Mouse (Mus musculus) heart, postnatal 0 days (tissue): Measurements from ENCODE around the gene Olfr251.

Source experiments
- CTCF ChIP-seq: IDR thresholded peaks from 2 replicates; pipeline ENCODE4 v1.5.1; 2016; ENCODE audit warnings: antibody characterized with exemption, control low read depth, low read depth
- EP300 ChIP-seq: IDR thresholded peaks from 2 replicates; pipeline ENCODE4 v1.6.1; 2016; ENCODE audit warnings: antibody characterized with exemption, low read depth

- no peak for TF ChIP-seq CTCF
- TF ChIP-seq EP300, result no peak
Observed at GRCm38 (mm10) chr9:38328760-38329159, 48.1 kb upstream of the Olfr251 start, which contains the start of gene Olfr25.
